Mouse (Mus musculus) layer of hippocampus, adult 11-12 months (tissue): ENCODE results near the gene 1700003F12Rik.

Source experiments
- DNase-seq: peaks from one replicate; pipeline ENCODE4 v3.0.0; 2022; ENCODE audit warnings: low spot score

Gene 1700003F12Rik

DNA sequence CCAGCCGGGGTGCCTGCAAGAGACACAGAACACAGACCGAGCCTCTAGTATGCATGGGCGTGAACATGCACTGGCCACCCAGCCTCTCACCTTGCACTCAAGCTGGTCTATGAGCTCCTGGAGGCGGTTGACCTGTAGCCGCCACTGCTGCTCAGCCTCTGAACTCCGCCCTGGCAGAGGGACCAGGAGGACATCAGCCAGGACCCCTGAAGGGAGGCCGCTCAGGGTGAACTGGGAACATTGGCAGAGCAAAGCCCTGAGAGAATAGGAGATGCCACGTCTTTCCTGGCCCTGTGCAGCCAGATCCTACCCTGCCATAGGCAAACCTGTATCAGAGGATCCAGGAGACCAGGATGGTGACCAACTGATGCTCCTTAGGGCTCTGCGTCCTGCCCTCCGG, at the start of gene 1700003F12Rik:
1700003F12Rik (plus strand) TSS at position 375 of the 400 bp plus-strand sequence.
- DNase-seq = no peak

DNA sequence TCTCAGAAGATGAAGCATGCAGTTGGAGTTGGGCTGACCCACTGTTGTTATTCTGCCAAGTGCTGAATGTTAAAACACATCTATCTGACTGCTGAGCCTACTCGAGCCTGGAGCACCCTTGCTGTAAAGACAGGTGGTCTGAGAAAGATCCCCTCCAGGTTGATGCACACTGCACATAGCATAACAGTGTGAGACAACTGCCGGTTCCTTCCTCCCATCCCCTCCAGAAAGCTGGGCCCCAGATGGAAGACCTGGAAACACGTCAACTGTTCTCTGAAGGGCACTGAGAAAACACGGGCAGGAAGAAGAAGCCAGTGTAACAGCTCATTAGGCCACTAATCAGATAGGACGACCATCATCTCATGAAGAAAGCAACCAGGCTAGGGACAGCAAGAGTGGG, 48.3 kb upstream of the 1700003F12Rik start:
- no peak for DNase-seq

GRCm38 (mm10) chr2:154499717-154500247, 47.1 kb upstream of the 1700003F12Rik start:
- DNase-seq = no peak

DNA sequence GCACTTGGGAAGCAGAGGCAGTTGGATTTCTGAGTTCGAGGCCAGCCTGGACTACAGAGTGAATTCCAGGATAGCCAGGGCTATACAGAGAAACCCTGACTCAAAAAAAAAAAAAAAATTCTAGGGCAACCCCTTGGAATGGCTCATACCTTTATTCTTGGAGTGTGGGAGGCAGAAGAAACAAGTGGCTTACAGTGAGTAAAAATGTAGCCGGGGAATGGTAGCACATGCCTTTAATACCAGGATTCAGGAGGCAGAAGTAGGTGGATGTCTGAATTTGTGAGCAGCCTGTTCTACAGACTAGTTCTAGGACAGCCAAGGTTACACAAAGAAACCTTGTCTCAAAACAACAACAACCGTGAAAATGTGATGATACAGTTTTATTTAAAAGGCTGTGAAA, 46.1 kb upstream of the 1700003F12Rik start:
- no peak for DNase-seq

GRCm38 (mm10) chr2:154507076-154507475, 39.8 kb upstream of the 1700003F12Rik start:
- DNase-seq = no peak

- DNase-seq = peak; percentile 14
These were observed 39.2 kb upstream of the 1700003F12Rik start for GRCm38 (mm10) chr2:154507566-154508283.

DNA sequence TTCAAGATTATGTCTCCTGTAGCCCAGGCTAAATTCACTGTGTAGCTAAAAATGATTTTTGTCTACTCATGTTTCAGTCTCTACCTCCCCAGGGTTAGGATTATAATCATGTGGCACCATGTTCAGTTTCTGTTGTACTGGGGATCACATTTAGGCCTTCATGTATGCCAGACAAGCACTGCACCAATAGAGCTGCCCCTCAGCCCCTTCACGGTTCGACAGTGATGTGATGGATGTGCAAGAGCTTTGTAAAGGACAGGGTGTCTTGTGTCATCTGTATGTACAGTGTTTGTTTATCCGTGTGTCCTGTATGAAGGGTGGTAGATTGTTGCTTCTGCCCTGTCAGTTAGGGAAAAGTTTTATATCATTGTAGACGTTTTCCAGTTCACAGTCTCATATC, 38.4 kb upstream of the 1700003F12Rik start:
- no peak for DNase-seq

GRCm38 (mm10) chr2:154510141-154510540, 36.7 kb upstream of the 1700003F12Rik start:
- no peak for DNase-seq

DNA sequence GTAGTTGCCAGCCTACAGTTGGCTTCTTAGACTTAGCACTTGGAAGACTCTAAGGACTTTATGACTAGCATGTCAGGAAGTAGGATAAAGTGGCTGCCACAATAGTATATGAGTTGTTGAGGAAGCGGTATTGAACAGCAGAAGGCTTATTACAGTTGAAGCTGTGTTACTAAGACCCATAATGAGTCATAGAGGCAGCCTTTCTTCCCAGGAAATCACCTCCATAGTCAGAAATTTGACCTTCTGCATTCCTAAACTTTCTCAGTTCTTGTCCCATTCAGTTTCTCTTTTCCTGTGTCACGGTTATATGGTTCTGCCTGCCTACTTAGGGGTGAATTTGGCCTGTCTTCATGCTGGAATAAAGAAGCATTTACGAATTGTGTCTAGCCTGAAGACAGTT, 29.9 kb upstream of the 1700003F12Rik start:
- no peak for DNase-seq

GRCm38 (mm10) chr2:154517424-154517823, 29.5 kb upstream of the 1700003F12Rik start:
- no peak for DNase-seq

DNA sequence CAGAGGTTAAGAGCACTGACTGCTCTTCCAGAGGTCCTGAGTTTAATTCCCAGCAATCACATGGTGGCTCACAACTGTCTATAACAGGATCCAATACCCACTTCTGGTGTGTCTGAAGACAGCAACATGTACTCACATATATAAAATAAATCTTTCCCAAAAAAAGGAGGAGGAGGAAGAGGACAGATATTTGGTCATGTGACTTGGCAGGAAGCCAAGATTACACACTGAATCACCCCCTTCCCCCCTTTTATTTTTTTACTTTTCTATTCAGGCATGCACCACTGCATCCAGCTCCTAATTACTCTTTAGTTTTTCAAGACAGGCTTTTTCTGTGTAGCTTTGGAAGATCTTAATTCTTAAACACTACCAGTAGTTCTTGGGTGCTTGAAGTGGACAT, 25.4 kb upstream of the 1700003F12Rik start:
- DNase-seq = no peak

- no peak for DNase-seq
These were observed 24.6 kb upstream of the 1700003F12Rik start for GRCm38 (mm10) chr2:154522334-154522733.

DNA sequence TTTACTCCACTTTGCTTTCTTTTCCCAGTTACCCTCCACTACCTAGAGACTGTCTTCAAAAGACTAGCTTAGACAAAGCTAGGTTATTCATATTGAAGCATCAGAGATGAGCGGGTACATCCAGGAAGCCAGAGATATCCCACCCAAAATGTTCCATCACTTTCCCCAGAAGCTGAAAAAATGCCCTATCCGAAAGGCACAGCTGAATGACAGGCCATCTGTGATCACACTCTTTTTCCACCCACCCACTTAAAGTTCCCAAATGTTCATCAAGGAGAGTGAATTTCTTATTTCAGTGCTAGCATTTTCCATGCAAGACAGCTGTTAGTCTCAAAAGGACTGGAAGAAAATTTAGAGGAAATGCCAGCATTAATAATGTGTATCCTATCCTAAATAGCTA, 21.6 kb upstream of the 1700003F12Rik start:
- peak; percentile 40 for DNase-seq

- DNase-seq = no peak
These were observed 20.4 kb upstream of the 1700003F12Rik start for GRCm38 (mm10) chr2:154526531-154526930.

- no peak for DNase-seq
These were observed 14.0 kb upstream of the 1700003F12Rik start for GRCm38 (mm10) chr2:154532888-154533287.

- no peak for DNase-seq
These were observed 12.1 kb upstream of the 1700003F12Rik start for GRCm38 (mm10) chr2:154534704-154535270.

GRCm38 (mm10) chr2:154538310-154538709, 8.6 kb upstream of the 1700003F12Rik start:
- peak; percentile 66 for DNase-seq

- DNase-seq = no peak
These were observed 8.2 kb upstream of the 1700003F12Rik start for GRCm38 (mm10) chr2:154538710-154539109.

GRCm38 (mm10) chr2:154539720-154540119, 7.2 kb upstream of the 1700003F12Rik start:
- peak; percentile 72 for DNase-seq

GRCm38 (mm10) chr2:154541630-154542029, 5.3 kb upstream of the 1700003F12Rik start:
- no peak for DNase-seq

DNA sequence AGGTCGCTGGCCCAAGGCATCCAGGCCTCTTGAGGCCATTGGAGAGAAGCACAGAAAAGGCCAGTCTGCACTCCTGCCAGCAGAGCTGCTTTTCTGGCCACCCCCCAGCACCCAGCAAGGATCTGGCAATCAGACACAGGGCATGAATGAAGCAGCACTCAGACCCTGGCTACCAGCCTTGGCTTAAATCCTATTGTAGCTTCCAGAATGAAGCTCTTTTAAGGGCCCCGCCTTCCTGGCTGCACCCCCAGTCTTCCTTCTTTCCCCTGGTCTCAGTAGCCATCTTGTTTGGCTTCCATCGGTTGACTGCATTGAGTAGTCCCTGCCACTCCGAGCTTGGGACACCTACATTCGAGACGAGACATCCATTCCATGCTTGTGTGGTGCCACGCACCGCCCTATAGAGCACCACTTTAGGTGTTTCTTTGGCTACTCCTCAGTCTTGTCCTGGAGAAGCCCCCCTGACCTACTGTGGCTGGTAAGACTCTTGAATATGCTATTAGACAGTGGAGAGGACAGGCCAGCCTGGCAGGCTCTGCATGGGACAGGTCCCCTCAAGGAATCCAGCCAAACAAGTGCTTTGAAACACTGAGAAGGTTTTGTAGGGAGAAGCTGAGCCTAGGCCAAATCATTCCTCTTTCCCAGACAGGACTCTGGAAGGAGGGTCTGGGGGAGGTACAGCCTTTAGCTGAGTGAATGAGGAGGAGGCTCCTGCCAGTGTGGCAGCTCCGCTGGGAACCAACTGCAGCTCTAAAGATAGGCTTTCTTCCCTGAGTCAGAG, 3.1 kb upstream of the 1700003F12Rik start:
- peak; percentile 73 for DNase-seq

- DNase-seq = no peak
These were observed 1.8 kb downstream of the 1700003F12Rik start for GRCm38 (mm10) chr2:154548688-154549087.
